Mouse (Mus musculus): Measurements from ENCODE around the gene Mtx3.

DNA sequence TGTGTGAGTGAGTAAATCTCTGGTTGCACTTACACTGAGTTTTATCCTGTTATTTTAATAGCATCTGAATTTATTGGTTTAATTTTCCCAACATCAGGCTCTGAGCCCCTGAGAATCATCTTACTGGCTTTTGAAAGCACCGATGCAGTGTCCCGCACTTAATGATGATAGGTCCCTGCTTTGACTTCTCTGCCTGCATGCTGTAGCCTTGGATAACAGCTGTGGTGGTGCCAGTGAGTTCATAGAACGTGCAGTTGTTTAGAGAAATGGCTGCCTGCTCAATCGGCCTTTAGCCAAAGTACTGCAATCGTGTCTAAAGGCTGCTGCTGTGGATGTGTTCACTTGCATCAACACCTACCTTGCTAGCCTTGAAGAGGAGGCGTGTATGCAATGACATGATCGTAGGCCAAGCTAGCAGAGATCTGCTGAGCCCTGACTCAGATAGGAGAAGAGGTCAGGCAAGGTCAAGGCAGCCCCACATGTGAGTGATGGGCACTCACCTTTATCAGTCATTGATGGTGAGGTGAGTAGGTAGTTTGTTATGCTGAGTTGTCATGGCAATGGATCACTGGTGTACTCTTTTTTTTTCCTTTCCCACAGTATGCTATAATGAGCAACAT lies 45.1 kb upstream of the Mtx3 start:
- no peak for TF ChIP-seq CHD1 (IDR thresholded peaks at IDR 0.05; ENCODE audit: low read depth, low read length)
- no peak for TF ChIP-seq ZNF384 (IDR thresholded peaks at IDR 0.05; ENCODE audit: low read depth, low read length)
- TF ChIP-seq CTCF (IDR thresholded peaks at IDR 0.05 in 2 of 3, conservative IDR thresholded peaks at IDR 0.05 in 1 of 3; ENCODE audit: control insufficient read depth in 1 of 3, insufficient read depth in 1 of 3, low read depth in 2 of 3, low read length in 3 of 3, poor library complexity in 1 of 3, severe bottlenecking in 1 of 3): no peak
- no peak for TF ChIP-seq POLR2A (IDR thresholded peaks at IDR 0.05; ENCODE audit: control insufficient read depth in 1 of 2, insufficient read depth in 1 of 2, low read depth in 1 of 2, low read length in 2 of 2, poor library complexity in 1 of 2)
- no peak for TF ChIP-seq EP300 (IDR thresholded peaks at IDR 0.05; ENCODE audit: low read depth in 1 of 2, low read length in 2 of 2)
- no peak for TF ChIP-seq RCOR1 (IDR thresholded peaks at IDR 0.05; ENCODE audit: low read depth, low read length)
- no peak for TF ChIP-seq MAX (IDR thresholded peaks at IDR 0.05; ENCODE audit: low read length)
- no peak for TF ChIP-seq HCFC1 (IDR thresholded peaks at IDR 0.05; ENCODE audit: low read depth, low read length)
- TF ChIP-seq SIN3A (IDR thresholded peaks at IDR 0.05; ENCODE audit: low read length): no peak
- no peak for TF ChIP-seq MYC (IDR thresholded peaks at IDR 0.05; ENCODE audit: low read depth, low read length)
- TF ChIP-seq SMC3 (IDR thresholded peaks at IDR 0.05; ENCODE audit: low read depth, low read length): no peak
